Mouse (Mus musculus): ENCODE measurements around the gene Unc93a.
A peak's percentile ranks its signal among the peaks of the same experiment; 100 is the strongest.
"Not testable (repeated sequence)": the region's sequence is repeated elsewhere in the genome, so short reads cannot be mapped to it uniquely, and the experiment has no call there.

Gene Unc93a

DNA sequence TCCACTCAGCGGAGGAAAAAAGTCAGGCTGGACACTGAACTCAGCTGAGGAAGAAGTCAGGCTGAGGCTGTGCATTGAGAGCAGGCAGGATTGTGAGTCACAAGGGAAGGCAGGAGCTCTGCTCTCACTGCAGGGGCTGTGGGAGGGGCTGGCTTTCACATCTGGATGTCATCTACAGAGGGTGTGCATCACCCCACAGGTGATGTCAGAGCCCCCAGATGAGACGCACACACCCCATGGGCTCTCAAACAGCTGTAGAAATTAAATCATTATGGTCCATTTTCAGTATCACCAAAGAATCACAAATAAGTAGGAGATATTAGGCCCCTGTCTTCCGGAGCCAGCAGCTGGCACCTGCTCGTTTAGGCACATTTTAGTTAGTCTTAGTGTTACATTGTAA lies at the start of gene Unc93a:
Gene Unc93a (minus strand): TSS at position 101 of the 400 bp plus-strand sequence.
- DNase-seq (ENCODE audit: low spot score) = not testable (repeated sequence)

DNA sequence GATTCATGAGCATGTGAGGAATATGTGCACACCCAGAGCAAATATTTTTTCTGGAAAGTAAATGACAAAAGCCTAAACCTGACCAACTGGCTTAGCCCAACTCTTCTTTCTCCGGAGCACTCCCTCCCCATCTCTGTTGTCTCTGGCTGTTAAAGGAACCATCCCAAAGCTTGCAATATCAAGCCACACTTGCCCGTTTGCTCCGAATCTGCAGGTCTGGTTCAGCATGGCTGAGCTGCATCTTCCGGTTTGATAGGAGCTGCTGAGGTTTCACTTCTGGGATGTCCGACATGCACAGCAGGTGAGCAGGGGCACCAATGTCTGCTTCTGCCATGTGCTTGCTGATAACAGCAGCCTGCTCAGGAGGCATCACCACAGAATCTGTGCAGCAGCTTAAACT lies 48.9 kb upstream of the Unc93a start:
- DNase-seq (ENCODE audit: low spot score) = not testable (repeated sequence)

DNA sequence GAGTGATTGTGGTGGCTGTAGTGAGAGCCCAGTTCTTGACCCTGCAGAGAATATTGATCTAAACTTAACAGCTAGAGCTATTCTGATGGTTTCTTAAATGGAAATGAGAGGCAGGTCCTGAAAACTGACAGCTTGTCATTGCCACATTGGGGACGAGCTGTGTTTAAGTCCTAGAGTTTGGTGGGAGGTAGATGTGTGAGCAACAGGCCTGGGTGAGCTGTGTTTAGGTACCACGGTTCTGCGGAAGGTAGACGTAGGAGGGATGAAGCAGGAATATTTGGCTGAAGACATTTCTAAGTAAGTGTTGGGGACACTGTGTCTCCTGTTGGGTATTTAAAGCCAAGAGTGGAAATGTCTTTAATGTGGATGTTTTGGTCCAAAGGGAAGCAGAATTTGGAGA lies 47.4 kb upstream of the Unc93a start:
- DNase-seq (ENCODE audit: low spot score) = not testable (repeated sequence)

DNA sequence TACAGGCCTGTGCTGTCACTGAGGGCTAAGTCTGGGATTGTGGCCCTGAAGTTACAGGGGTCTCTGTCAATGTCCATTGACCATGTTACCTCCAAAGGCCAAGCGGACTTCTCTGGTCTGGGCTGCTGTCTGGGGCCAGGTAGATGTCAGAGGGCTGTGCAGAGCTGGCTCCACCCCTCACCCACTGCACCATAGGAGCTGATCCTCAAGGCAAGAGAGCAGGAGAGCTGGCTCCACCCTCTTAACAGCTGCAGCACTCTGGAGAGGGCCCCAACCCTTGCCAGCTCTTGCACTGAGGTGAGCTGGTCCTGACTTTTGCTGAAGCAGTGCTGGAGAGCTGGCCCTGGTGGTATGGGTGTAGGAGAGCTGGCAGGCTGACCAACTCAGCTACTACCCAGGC lies 46.2 kb upstream of the Unc93a start:
- not testable (repeated sequence) for DNase-seq (ENCODE audit: low spot score)

DNA sequence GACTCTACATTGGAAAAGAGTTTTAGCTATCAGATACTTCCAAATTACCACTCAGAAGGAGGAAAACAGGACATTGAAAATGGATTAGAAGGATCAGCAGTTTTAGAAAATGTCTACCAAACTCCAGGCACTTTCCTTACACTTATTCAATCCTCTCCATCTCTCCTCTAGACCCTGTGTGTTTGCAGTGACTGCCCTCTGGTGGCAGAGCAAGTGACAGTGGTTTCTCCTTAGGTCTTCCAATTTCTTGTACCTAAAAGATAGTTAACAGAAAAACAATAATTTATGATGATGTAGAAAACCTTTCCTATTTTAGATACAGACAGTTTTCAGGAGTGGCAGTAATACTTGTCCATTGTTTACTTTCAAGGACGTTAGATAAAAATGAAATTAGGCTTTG lies 44.0 kb upstream of the Unc93a start:
- not testable (repeated sequence) for DNase-seq (ENCODE audit: low spot score)

DNA sequence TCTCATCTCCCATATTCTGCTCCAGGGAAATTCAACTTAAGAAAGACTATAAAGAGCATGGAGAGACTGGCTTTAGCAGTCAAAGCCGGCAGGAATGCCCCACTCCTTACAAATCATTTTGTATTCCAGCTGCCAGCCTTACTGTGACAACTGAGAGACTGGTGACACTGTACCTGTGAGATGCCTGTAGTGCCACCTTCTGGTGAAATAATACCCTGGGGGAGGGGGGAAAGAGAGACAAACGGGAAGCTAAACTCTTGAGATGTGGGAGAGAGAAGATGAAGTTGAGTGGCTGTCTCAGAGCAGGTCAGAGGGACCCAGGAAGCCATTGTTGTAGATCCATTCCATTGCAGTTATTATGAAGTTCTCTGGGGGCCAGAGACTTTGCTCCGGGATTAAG lies 42.4 kb upstream of the Unc93a start:
- not testable (repeated sequence) for DNase-seq (ENCODE audit: low spot score)

DNA sequence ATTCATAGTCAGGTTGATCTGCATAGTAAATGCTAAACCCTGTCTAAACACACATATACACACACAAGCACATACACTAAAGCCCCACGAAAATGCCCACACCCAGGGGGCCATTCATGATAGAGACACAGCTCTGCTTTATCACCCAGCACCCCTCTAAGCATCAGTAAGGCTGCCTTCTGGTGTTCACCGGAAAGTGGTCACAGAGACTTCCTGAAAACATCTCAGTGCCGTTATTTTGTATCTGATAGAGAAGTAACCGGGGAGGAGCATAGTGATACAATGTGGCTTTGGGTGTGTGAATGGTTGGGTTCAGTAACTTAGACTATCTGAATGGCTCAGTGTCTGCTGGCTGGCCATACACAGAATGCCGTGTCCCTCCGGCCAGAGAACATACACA lies 42.0 kb upstream of the Unc93a start:
- not testable (repeated sequence) for DNase-seq (ENCODE audit: low spot score)

DNA sequence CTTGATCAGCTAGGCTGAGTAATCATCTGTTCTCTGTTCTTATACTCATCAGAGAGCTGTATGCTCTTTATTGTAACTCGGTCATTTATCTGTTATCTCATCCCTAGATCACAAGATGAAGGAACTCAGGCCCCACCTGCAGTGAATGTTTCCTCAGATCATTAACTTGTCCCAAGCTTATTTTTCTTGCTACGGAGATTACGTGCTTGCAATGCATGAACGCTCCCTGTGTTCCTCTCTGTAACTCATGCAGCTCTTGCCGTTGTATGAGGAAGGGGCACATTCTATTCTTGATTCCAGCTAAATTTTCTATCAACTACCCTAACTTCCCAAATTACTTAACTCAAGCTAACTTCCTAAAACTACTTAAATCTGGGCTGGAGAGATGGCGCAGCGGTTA lies 14.5 kb upstream of the Unc93a start:
- DNase-seq (ENCODE audit: low spot score) = not testable (repeated sequence)

DNA sequence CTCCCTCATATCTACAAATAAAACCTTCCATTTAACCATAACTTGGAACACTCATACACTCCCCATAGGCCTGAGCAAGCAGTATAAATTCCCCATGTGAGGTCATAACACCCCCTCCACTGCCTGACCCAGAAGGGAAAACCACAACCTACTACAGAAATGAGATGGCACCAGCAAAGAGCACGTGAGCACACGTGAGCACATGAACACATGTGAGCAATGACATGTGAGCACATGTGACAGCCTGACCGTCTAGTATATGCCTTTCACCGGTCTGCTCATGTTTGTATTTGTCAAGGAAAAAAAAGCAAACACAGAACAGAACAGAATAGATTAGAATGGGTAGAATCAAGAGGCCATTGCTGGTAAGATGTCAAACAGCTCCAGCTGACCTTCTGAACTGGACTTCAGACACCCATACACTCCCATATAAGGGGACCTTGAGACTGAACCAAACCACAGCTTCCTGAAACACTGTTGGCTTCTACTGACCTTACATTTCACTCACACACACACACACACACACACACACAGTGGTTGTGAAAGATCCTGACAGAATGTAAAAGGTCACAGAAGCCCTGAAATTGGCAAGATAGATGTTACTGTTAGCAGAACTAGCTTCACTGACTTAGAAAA lies 13.1 kb upstream of the Unc93a start:
- peak; percentile 16 for DNase-seq (ENCODE audit: low spot score)

DNA sequence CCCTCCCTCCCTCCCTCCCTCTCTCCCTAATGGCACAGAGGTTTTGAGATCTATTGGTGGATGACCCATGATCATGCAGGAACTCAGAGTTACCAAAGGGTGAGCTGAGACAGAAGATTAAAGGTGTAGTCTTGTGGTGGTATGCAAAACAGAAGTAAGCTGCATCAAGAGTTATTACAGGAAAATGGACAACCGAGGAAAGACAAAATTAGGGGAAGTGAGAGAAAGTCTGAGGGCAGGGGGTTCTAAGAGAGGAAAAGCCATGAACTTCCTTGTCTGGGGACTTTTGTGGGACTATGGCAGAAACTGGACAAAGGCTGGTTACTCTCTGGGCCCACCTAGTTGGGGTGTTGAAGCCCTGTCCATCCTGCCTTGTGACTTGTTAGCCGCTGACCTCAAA lies 11.1 kb upstream of the Unc93a start:
- not testable (repeated sequence) for DNase-seq (ENCODE audit: low spot score)

DNA sequence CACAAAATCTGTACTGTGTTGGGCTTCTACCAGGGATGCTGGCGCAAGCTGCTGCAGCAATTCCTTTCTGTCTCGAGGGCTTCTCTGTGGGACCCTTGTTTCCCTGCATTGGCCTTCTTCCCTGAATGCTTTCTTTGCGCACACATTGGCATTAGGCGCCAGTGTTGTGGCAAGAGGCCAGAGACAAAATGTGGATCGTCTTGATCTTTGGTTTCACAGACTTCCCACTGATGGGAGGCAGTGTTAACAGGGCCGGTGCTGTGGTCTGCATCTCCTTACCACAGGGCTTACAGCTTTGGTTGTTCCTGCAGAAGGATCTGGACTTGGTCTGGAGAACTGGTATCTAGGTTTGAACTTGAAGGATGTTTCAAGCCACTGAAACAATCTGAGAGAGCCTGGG lies 3.7 kb upstream of the Unc93a start:
- not testable (repeated sequence) for DNase-seq (ENCODE audit: low spot score)

DNA sequence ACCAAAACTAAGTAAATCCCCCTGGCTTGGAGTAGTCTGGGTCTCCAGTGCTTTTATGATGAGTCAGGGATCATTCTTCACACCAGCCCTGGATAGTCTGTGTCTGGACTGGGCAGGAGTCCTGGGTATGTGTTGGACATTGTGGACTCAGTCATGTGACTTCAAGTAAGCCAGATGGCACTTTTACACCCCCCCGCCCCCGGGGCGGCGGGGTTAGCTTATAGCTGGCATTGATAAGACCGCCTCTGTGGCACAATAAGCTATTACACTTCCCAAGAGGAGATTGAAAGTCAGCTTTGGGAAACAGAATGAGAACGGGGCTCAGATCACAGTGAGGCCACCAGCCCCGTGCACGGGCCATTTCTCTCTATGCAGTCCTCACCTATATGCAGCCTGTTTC lies 742 bp upstream of the Unc93a start:
- DNase-seq (ENCODE audit: low spot score) = not testable (repeated sequence)

DNA sequence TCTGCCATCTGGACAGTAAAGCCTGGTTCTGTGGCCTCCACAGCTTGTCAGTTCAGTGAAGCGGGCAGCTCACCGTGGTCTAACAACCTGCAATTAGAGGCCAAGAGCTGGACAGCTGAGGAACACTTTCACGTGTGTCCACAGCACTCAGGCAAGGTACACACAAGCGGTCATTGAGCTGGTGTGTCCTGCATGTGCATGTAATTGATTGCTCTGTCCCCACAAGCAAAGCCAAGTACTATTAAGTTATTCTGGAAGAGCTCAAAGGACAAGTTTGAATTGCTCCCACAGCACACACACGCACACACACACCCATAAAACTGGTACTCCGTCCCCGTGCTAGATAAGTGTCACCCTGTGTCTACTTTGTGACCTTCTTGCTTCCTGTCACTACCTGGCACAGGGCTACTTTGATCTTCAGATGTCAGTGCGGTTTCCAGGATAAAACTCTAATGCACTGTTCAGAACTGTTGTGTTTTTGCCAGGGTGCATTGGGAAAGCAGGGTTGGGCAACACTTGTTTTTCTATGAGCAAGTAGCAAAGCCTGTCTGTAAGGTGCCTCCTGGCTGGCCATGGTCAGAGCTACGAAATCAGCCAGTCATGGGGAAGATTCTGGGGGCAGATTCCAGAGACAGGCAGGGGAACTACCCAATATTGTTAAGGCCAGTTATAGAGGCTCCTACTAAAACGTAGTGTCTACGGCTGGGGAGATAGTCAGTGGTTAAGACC lies 1.7 kb downstream of the Unc93a start:
- not testable (repeated sequence) for DNase-seq (ENCODE audit: low spot score)

DNA sequence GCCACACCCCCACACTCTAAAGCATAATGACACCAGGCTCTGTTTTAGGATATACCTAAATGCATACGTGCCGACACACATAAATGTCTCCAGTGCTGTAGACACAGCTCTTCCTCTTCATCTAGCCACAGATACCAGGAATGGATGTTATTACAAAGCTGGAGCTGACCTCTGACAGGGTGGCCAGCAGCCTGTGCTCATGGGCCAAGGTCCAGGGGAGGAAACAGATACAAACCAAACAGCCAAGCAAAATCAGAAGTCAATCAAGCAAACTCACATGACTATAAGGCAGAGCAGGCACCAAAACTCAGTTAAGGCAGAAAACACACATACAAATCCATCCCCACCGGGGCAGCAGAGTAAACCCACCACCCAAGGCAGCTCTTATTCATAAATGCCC lies 2.3 kb downstream of the Unc93a start:
- DNase-seq (ENCODE audit: low spot score) = not testable (repeated sequence)

DNA sequence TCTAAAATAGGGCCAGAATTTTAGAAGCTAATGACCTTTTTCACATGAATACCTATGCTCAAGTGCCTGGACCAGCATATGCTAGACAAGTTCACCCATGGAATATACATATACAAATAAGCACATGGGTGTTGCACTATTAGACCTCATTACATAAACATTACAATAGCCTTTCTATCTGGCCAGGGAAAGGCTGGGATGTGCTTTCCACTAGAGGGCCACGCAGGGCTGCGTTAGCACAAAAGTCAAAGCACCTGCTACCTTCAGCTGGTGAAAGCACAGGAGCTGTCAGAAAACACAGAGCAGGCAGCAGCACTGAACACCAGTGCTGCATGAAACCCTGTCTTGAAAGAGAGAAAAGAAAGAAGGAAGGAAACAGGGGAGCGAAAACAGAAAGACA lies 7.4 kb downstream of the Unc93a start:
- not testable (repeated sequence) for DNase-seq (ENCODE audit: low spot score)

DNA sequence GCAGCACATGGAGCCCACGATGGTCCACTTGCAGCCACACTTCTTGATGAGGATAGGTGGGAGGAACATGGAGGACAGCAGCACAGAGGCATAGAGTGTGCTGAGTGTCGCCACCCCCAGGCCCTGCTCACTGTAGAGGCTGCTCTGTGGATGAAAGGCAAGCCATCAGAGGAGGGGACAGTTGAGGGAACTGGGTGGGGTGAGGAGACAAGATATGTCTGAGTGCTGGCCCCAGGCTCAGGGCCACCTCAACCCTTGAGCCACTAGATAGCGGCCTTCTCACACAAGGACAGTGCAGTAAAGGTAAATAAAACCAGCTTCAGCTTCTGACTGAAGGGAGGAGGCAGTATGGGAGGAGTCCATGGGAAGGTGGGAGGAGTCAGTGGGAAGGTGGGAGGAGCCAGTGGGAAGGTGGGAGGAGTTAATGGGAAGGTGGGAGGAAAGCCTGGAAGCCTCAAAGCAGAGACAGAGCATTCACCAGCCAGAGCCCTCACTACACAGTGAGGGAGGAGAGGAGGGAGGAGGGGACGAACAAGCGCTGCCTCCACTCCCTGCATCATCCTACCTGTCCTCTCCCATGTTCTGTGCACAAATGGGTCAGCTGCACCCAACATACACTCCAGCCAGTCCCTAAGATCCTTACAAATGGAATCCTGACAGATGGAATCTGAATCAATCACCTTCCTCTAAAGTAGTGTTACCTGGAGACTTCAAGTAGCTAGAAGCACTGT lies 8.1 kb downstream of the Unc93a start:
- DNase-seq (ENCODE audit: low spot score) = not testable (repeated sequence)

DNA sequence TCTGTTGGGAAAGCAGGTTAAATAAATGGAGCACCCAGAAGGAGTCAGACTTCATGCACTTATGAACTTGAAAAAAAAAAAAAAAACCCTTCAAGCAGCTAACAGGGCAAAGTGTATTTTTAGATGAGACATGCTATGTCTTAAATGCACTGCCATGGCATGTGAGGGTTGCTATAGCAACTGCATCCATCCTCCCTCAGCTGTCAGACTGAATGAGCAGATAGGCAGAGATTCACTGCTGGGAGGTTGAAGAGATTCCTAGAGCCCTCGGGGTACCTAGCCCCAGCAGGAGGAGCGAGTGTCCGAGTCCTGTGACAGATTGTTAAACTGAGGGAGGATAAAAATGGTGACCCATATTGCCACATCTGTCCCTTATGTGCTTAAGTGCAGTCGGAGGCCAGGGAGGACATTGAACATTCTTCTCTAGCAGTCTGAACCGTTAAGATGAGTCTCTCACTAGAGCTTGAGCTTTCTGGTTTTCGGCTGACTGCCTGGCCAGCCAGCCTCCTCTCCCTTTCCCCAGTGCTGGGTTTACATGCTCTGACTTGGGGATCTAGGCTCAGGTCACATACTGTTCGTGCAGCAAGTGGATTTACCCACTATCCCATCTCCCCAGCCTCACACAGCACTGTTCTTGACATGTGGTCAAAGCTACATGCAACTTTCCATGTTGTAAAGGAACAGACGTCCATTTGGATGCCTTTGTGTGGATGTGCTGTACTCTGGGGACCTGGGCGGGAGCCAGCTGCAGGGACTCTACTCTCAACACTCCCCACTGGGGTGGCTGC lies 18.9 kb downstream of the Unc93a start:
- not testable (repeated sequence) for DNase-seq (ENCODE audit: low spot score)

DNA sequence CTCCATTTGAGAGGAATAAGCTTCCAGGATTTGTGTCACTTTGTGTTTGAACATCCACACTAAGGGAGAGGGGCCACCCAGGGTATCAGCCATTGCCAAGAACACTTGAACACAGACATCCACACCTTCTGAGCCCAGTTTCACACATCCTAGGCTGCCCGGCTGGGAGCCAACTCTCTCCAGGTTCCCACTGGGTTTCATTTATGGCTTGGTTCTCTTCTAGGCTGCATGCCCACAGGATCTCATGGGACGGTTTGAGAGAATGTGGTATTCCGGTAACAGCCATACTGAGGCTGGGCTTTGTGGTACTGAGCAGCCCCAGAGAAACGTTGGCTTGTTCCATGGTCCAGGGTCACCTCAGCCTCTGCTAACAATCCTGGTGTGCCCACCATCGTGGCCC lies 25.0 kb downstream of the Unc93a start:
- peak; percentile 17 for DNase-seq (ENCODE audit: low spot score)

DNA sequence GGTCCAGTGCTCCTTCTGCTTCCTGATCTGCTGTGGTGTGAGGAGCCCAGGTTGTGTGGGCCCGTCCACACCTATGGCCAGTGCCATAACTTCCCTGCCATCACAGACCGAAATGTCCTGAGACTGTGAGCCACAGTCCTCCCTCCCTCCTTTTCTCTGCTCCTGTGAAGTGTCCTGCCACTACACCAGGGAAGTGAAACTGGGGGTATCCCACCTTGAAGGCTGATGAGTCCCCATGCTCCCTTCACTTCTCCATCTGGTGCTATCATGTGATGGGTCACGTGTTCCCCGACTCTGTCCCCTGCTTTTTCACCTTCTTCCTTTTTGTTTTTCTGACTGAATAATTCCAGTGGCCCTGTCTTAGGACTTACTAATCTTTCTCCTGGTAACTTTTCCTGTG lies 38.6 kb downstream of the Unc93a start:
- not testable (repeated sequence) for DNase-seq (ENCODE audit: low spot score)

DNA sequence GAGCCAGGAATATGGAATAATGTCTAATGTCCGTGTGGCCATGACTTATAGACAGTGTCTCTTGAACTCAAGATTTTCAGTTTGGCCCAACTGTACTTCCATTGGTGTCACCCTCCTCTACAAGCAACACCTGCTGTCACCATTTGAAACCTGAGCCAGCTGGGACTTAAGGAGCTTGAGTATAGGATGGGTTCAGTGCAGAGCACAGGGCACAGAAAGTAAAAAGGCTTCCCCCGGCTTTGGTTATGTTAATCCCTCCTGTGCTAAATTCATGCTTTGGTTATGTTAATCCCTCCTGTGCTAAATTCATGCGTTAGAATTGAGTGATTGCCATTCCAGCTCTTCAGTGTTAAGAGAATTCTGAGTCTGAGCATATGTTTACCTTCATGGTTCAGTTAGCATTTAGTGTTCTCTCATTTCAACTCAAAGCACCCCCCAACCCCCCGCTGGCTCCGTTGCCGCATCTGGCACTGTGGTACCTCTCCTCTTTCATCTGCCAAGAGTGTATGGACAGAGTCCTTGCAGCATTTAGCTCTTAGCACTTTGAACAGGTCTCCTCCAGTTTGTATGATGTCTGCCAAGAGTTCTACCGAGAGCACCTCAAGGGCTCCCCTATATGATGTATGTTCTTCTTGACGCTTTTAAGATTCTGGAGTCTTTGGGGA lies 39.4 kb downstream of the Unc93a start:
- DNase-seq (ENCODE audit: low spot score) = not testable (repeated sequence)

DNA sequence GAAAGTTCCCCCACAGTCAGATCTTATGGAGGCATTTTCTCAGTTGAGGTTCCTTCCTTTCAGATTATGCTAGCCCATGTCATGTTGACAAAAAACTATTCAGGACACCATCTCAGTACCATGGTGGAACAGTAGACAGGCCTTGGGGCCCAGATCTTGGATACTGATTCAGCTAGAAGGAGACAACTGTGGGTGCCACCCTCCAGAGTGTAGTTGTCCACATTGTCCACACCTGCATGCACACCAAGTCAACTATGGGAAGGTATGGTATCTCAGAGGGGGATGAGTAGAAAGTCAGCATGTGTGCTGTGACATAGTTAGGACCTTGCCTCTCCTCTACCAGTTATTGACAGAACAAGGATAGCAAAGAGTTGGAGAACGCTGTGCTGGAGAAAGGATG lies 40.1 kb downstream of the Unc93a start:
- not testable (repeated sequence) for DNase-seq (ENCODE audit: low spot score)

DNA sequence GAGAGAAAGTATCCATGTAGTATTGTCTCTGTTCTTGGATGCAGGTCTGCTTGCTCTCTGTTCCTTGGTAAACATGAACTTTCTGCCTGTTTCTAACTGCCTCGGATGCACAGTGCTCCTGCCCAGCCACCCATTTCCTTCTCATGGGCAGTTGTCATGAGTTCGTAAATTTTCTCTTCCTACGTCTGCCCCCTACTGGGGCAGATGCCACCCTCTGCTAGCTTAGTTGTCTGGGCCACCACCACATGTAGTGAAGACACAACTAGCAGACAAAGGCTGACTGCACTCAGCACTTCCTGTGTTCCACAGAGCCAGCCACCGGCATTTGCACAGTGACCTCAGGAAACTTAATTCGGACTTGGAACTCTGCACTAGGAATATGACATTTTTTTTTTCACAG lies 62.4 kb downstream of the Unc93a start:
- not testable (repeated sequence) for DNase-seq (ENCODE audit: low spot score)
